Mouse (Mus musculus) neural tube, embryonic 10.5 days (tissue): ENCODE data around the gene Ehhadh.

Experiments used
- DNase-seq: peaks from one replicate; pipeline ENCODE4 v3.0.0-alpha.2; 2017; ENCODE audit warnings: low spot score; ENCODE audit errors: extremely low spot score

The Ehhadh gene

GRCm38 (mm10) chr16:21735638-21736037, 52.0 kb downstream of the Ehhadh start:
- DNase-seq = no peak

- peak; percentile 63 for DNase-seq
Observed at GRCm38 (mm10) chr16:21727897-21728364, 59.7 kb downstream of the Ehhadh start.

- no peak for DNase-seq
Observed at GRCm38 (mm10) chr16:21727421-21727820, 60.2 kb downstream of the Ehhadh start.

GRCm38 (mm10) chr16:21724261-21724660, 63.3 kb downstream of the Ehhadh start:
- no peak for DNase-seq

DNA sequence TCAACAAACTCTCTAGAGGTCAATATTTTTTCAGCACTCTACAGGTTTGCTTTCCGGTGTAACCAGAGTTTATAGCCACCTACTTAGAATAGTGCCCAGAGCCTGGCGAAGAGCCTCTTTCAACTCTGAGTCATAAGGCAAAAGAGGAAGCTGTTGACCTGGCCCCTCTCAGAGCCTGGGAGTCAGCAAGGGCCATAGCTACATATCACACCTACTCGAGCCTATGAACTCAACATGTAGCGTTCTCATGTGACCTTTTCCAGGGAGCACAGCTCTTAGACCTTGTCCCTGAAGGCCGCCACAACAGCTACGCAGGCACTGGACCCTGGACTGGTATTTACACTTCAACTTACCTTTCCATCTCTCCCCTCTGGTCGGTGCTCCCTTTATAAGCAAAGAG, 67.8 kb downstream of the Ehhadh start:
- DNase-seq = no peak

GRCm38 (mm10) chr16:21714516-21714915, 73.1 kb downstream of the Ehhadh start:
- no peak for DNase-seq
